Mouse (Mus musculus): ENCODE measurements around the gene Psmd13.
A peak's percentile ranks its signal among the peaks of the same experiment; 100 is the strongest.

The Psmd13 gene

DNA sequence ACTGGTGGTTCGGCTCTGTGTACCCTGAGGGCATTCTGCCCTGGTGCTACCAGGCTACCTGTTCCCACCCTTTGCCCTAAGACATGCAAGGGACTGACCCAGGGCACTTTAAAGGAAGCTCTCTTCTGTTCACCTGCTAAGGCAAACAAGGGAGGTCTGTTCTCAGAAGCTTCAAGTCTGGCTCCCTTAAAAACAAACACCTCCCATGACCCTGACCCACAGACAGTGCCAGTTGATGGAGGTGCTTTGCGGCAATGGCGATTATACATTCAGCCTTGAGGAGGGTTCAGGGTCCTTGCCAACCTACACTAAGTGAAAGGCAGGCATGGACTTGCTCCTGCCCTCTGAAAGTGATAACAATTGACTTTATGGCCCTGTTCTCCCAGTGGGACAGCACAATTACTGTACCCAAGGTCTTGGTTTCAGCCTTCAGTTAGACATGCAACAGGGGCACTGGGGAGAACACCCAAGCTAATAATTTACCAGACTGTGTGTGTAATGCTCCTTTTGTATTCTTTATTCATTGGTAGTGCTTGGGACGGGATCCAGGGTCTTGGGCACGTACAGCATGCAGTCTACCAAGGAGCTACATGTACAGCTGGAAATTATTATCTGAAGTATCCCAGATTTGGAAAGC lies 31.2 kb downstream of the Psmd13 start:
- no peak; the same call in 1 of the 2 replicates for TF ChIP-seq GATA4 (IDR thresholded peaks at IDR 0.05; ENCODE audit: insufficient replicate concordance, low read length)

DNA sequence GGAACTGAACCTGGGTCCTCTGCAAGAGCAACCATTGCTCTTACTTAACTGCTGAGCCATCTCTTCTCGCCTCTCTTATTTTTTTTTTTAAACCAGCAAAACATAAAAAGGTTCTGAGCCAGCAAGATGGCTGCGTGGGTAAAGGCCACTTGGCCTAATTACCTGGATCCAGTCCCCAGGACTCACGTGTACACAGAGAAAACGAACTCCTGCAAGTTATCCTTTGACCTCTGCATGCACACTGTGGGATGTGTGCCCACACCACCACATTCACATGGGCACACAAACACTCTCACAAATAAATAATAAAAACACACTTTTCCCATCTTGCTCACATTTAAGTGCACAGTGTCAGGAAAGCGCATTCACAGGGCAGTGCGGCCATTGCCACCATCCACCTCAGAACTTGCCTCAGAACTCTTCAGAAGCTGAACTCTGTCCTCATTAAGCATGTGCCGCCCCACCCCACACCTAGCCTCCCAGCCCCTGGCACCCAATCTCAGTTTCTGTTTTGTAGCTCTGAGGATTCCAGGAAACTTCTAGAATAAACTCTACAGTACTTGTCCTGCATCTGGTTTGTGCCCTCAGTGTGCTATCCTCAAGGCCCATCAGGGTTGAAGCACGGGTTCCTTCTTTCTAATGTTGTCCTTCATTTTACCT lies 32.4 kb downstream of the Psmd13 start:
- no peak for TF ChIP-seq GATA4 (IDR thresholded peaks at IDR 0.05; ENCODE audit: insufficient replicate concordance, low read length)

DNA sequence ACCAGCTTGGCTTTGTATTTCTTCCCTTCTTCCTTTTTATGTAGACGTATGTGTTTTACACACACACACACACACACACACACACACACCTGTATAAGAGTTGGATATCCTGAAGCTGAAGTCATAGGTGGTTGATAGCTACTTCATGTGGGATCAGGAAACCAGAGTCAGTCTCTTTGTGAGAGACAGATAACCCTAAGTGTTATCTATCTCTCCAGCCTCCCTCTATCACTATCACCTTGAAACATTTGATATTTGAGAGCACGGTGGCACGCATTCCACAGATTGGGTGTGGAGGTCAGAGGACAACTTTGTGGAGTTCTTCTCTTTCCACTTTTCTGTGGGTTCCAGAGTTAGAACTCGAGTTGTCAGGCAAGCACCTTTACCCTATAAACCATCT lies 38.1 kb downstream of the Psmd13 start:
- TF ChIP-seq GATA4 (IDR thresholded peaks at IDR 0.05; ENCODE audit: insufficient replicate concordance, low read length): no peak

DNA sequence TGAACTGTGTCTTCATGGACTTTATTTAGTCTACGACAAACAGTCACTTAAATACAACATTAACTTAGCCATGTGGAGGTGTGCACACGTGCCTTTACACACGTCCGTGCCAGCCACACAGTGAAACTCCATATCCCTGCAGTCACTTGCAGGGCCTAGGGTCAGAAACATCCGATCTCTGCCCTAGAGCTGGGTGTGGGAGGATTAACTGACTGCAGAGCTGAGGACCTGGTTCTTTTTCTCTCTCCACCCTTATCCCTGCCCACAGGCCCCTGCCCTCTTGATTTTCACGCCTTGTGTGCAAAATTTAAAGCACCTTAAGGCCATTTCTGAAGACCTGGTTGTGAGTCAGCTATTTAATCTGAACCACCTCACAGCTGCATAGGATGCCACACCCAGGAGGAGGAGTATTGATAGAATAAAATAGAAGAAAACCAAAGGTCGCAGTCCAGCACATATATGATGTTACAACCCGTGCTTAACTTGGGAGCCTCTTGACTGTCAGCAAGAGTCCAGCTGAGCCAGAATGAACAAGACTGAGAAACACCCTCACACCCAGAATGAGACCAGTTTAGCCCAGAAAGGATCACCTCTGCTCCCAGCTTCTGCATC lies 38.8 kb downstream of the Psmd13 start, which contains the start of gene Nlrp6:
TSS of gene Nlrp6 (plus strand) at position 485 of the 612 bp plus-strand sequence.
- no peak for TF ChIP-seq GATA4 (IDR thresholded peaks at IDR 0.05; ENCODE audit: insufficient replicate concordance, low read length)

DNA sequence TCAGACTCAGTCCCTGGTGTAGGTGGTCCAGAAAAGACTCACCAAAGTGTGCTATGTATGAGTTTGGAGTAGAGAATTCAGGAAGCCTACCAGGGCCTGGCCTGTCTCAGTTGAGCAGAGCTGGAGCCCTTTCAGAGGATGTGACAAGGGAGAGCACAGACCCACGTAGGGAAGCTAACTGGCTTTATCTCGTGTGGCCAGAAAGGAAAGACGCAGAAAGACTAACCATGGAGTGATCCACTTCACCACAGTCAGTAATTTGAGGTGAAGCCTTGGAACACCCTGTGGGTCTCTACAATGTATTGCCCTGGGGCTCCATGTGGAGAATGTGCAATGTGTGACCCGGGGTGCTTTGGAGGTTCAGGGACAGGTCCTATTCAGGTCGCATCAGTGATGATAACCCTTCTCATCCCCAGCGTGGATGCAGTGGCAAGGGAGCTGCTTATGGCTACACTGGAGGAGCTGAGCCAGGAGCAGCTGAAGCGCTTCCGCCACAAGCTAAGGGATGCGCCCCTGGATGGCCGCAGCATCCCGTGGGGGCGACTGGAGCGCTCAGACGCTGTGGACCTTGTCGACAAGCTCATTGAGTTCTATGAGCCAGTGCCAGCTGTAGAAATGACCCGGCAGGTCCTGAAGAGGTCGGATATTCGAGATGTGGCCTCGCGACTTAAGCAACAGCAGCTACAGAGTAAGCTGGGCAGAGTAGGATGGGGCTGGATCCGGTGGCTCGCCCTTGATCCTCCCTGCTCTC lies 39.6 kb downstream of the Psmd13 start:
- no peak for TF ChIP-seq GATA4 (IDR thresholded peaks at IDR 0.05; ENCODE audit: insufficient replicate concordance, low read length)

DNA sequence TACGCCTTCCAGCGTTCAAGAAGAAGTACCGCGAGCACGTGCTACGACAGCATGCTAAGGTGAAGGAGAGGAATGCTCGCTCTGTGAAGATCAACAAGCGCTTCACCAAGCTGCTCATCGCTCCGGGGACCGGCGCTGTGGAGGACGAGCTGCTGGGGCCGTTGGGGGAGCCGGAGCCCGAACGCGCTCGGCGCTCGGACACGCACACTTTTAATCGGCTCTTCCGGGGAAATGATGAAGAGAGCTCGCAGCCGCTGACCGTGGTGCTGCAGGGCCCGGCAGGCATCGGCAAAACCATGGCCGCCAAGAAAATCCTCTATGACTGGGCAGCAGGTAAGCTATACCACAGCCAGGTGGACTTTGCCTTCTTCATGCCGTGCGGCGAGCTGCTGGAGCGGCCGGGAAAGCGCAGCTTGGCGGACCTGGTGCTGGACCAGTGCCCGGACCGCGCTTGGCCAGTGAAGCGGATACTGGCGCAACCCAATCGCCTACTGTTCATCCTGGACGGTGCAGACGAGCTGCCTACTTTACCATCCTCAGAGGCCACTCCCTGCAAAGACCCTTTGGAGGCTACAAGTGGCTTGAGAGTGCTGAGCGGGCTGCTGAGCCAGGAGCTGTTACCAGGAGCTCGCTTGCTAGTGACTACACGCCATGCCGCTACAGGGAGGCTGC lies 40.8 kb downstream of the Psmd13 start:
- peak; percentile 12; the same call in 1 of the 2 replicates for TF ChIP-seq GATA4 (IDR thresholded peaks at IDR 0.05; ENCODE audit: insufficient replicate concordance, low read length)

DNA sequence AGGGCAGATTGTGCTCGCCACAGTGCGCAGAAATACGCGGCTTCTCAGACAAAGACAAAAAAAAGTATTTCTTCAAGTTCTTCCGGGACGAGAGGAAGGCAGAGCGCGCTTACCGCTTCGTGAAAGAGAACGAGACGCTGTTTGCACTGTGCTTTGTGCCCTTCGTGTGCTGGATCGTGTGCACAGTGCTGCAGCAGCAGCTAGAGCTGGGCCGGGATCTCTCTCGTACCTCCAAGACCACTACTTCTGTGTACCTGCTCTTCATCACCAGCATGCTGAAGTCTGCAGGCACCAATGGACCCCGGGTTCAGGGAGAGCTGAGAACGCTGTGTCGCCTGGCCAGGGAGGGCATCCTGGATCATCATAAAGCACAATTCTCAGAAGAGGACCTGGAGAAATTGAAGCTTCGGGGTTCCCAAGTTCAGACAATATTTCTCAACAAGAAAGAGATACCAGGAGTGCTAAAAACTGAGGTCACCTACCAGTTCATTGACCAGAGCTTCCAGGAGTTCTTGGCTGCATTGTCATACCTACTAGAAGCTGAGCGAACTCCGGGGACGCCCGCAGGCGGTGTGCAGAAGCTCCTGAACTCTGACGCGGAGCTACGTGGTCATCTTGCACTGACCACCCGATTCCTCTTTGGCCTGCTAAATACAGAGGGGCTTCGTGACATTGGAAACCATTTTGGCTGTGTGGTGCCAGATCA lies 41.5 kb downstream of the Psmd13 start:
- no peak for TF ChIP-seq GATA4 (IDR thresholded peaks at IDR 0.05; ENCODE audit: insufficient replicate concordance, low read length)

DNA sequence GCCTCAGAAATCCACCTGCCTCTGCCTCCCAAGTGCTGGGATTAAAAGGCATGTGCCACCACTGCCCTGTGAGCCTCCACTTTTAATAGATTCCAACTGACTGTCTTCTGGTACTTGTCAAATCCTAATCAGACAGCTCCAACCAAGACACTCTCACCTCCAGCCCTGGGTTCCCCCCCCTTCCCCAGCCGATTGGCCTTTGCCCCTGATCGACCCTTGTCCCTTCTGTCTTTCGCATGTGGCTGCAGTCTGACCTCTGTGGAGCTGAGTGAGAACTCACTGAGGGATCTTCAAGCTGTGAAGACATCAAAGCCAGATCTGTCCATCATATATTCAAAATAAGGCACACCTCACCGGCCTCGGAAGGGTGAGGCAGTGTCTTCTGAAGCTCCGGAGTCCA lies 45.4 kb downstream of the Psmd13 start:
- no peak for TF ChIP-seq GATA4 (IDR thresholded peaks at IDR 0.05; ENCODE audit: insufficient replicate concordance, low read length)

DNA sequence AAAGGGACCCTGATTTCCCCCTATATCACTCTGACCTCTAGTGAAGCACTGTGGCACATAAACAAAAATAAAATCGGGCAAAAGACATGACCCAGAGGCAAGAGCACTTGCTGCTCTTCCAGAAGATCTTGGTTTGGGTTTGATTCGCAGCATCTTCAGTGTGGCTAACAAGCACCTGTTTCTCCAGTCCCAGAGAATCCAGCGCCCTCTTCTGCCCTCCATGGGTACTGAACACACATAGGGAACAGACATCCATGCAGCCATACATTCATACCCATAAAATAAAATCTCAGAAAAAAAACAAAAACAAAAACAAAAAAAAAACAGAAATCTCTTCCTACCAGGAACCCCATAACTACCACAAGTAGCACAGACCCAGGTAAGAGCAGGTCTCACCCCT lies 56.7 kb downstream of the Psmd13 start:
- no peak for TF ChIP-seq GATA4 (IDR thresholded peaks at IDR 0.05; ENCODE audit: insufficient replicate concordance, low read length)

DNA sequence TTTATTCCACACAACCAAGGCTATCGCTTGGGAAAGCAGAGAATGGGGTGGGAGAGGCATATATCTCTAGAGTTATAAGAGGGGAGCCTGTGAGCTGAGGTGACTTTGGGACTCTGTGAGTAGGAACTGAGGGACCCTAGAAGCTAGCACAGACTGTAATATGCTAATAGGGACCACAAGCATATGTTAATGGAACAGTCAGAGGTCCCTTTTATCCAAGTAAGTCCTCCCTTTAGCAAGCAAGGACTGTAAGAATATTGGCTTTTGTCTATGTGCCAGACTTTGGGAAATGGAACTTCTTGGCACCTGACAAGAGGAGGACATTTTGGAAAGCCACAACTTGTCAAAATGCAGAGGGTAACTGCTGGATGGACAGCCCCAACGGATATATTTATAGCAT lies 57.1 kb downstream of the Psmd13 start:
- no peak for TF ChIP-seq GATA4 (IDR thresholded peaks at IDR 0.05; ENCODE audit: insufficient replicate concordance, low read length)

DNA sequence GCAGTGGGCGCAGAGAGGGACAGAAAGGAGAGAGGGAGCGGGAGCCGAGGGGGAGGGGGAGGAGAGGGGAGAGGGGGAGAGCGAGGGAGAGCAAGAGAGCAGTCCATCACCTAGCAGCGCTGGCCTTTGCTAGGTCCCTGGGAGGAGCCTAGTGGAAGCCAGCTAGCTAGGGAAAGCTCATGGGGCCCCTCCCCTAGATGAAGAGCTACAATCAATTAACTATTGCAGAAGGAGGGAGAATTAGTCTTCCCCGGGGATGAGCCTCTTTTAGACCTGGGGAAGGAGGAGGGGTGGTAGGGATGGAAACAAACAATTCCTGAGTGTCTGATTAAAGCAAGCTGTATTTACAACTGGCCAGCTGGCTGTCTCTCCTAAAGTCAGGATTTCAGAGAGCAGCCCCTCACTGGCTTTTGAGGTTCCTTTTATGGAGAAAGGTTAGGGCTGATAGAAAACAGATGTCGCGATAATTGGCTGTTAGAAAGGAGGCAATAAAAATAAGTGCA lies 58.0 kb downstream of the Psmd13 start:
- TF ChIP-seq GATA4 (IDR thresholded peaks at IDR 0.05; ENCODE audit: insufficient replicate concordance, low read length): no peak

DNA sequence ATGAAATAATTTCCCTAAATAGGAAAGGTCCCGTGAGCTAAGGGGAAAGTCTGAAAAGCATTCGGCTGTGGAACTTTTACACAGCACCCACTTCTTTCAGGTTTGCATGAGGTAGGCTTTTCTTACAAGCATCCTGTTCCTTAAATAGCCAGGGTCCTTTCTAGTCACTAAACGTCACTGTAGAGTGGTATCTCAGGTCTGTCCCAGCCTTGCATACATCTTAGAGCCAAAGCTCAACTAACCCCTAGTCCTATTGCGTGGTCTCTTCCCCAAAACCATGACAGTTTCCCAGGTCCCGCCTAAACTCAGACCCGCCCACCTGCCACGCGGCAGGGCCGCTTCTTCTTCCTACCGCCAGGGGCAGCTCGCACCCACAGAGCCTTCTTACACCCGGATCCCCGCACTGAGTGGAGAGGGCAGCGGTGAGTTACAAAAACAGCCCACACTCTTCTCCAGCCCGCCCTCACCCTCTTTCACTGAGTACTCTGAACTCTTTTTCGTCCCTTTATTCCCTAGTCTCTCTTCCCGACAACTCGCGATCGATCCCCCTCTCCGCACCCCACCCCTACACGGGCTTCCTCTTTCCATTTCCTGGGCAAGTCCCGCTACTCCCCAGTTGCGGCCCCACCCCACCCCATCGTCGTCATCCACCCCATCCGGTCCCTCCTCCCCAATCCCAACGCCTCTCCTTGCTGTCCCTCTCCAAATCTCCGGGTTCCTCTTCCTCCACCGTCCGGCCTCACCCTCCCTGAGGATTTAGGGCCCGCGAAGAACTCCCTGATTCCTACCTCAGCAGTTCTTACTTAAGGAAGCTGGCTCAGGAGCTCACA lies 59.7 kb downstream of the Psmd13 start, which contains the start of gene Pgghg:
TSS of gene Pgghg (plus strand) at position 170 of the 830 bp plus-strand sequence.
- peak; percentile 49; the same call in 1 of the 2 replicates for TF ChIP-seq GATA4 (IDR thresholded peaks at IDR 0.05; ENCODE audit: insufficient replicate concordance, low read length)

DNA sequence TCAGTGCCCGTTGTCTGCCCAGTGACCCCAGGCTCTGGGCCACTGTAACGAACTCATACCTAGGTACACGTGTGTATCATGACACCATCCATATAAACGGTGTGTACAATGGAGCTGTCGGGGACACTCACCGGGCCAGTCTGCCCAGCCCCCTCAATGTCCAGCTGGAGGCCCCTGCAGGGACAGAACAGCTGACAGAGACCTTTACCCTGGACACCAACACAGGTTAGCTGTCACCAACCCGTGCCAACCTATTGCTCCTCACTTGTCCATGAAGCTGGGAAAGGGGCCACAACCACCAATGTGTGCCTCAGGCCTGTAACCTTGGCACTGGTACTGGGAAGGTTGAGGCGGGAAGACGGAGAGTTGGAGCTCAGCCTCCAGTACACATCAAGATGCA lies 60.6 kb downstream of the Psmd13 start:
- no peak for TF ChIP-seq GATA4 (IDR thresholded peaks at IDR 0.05; ENCODE audit: insufficient replicate concordance, low read length)
